Mouse (Mus musculus) layer of hippocampus, postnatal 10 days (tissue): ENCODE measurements around the gene Rassf2. TPM values are rescaled to one million over a fixed set of nuclear protein-coding genes. Genes with fewer than 3 reads are reported as not detected.

Source experiments
- total RNA-seq, 2 experiments: library from RNA; stranded (reverse); gene quantifications; 2 replicates each; pipeline ENCODE4 v1.2.3; 2021

Gene Rassf2
- total RNA-seq, 2 experiments from 2014 or later: 37.4 to 39.8 TPM

Other genes with a start within 250 kb of the Rassf2 start
- under 1 TPM; 0.09 to 0.14 TPM for gene Erv3, start 170.5 kb downstream of the Rassf2 start, total RNA-seq
- 100 to 1,000 TPM; 488 to 510 TPM for gene Prnp, start 120.3 kb downstream of the Rassf2 start, total RNA-seq
- gene Prn, start 120.3 kb downstream of the Rassf2 start, total RNA-seq: under 1 TPM in 1 of 2 experiments, not detected in 1; 0.64 TPM
- gene Prnd, start 79.4 kb downstream of the Rassf2 start, total RNA-seq: 1 to 10 TPM; 5.1 to 5.2 TPM
- 10 to 100 TPM; 78.4 to 79.9 TPM for gene Slc23a2, start 114.8 kb upstream of the Rassf2 start, total RNA-seq
- gene Tmem230, start 217.5 kb upstream of the Rassf2 start, total RNA-seq: 10 to 100 TPM; 24.1 to 26.0 TPM
- gene Pcna, start 223.1 kb upstream of the Rassf2 start, total RNA-seq: 10 to 100 TPM; 55.0 to 59.2 TPM
- gene Cds2, start 232.9 kb upstream of the Rassf2 start, total RNA-seq: 100 to 1,000 TPM; 165 to 168 TPM